Mouse (Mus musculus): ENCODE results near the gene Il1f8. TPM values are rescaled to one million over a fixed set of nuclear protein-coding genes. Genes with fewer than 3 reads are reported as not detected.
"Not testable (repeated sequence)": the region's sequence is repeated elsewhere in the genome, so short reads cannot be mapped to it uniquely, and the experiment has no call there.

Il1f8 gene
- total RNA-seq (2022): not detected

- no peak for DNase-seq (ENCODE audit: low spot score in 2 of 2)
These were observed at the start of gene Il1f8 for GRCm38 (mm10) chr2:24152861-24153260. Il1f8 (plus strand) TSS chr2:24153161.

- DNase-seq (ENCODE audit: low spot score in 2 of 2): no peak
These were observed 49.2 kb upstream of the Il1f8 start for GRCm38 (mm10) chr2:24103619-24104289.

GRCm38 (mm10) chr2:24109085-24109484 is 43.9 kb upstream of the Il1f8 start:
- DNase-seq (ENCODE audit: low spot score in 2 of 2): no peak

GRCm38 (mm10) chr2:24134373-24134772 is 18.6 kb upstream of the Il1f8 start:
- no peak for DNase-seq (ENCODE audit: low spot score in 2 of 2)

- not testable (repeated sequence) for DNase-seq (ENCODE audit: low spot score in 2 of 2)
These were observed 28.8 kb downstream of the Il1f8 start for GRCm38 (mm10) chr2:24181683-24182331.

- DNase-seq (ENCODE audit: low spot score in 2 of 2): not testable (repeated sequence)
These were observed 29.6 kb downstream of the Il1f8 start for GRCm38 (mm10) chr2:24182423-24183147.

GRCm38 (mm10) chr2:24184092-24184491 is 31.1 kb downstream of the Il1f8 start:
- not testable (repeated sequence) for DNase-seq (ENCODE audit: low spot score in 2 of 2)

- DNase-seq (ENCODE audit: low spot score in 2 of 2): no peak
These were observed 33.2 kb downstream of the Il1f8 start, which contains the start of gene Il1f9 for GRCm38 (mm10) chr2:24186176-24186575. Il1f9 (plus strand) TSS chr2:24186476.

- DNase-seq (ENCODE audit: low spot score in 2 of 2): no peak
These were observed 34.6 kb downstream of the Il1f8 start for GRCm38 (mm10) chr2:24187585-24187984.

GRCm38 (mm10) chr2:24188189-24188588 is 35.2 kb downstream of the Il1f8 start:
- no peak for DNase-seq (ENCODE audit: low spot score in 2 of 2)

Other genes with a start within 250 kb of the Il1f8 start
- 1 to 10 TPM; 4.6 to 8.6 (median 7.1) TPM for gene Hnmt, start 103.8 kb upstream of the Il1f8 start, total RNA-seq (2022)
- gene Tbpl2, start 56.6 kb upstream of the Il1f8 start, total RNA-seq (2022): not detected
- gene Il1f9, start 33.3 kb downstream of the Il1f8 start, total RNA-seq (2022): not detected
- not detected for gene Il1f6, start 62.3 kb downstream of the Il1f8 start, total RNA-seq (2022)
- not detected for gene Il1f5, start 123.8 kb downstream of the Il1f8 start, total RNA-seq (2022)
- gene Il1f10, start 138.0 kb downstream of the Il1f8 start, total RNA-seq (2022): not detected
- not detected for gene Il1rn, start 183.7 kb downstream of the Il1f8 start, total RNA-seq (2022)
- 1 to 10 TPM in 2 of 4 experiments, under 1 TPM in 2; 0.07 to 1.1 (median 0.59) TPM for gene Psd4, start 214.4 kb downstream of the Il1f8 start, total RNA-seq (2022)